17 mouse cellular contexts compared by ENCODE assay signal in genomic region chr1:33583817-33584589, GRCm38 (mm10).
DNase-seq lines count a peak whose midpoint lies in the region; ATAC-seq and TF ChIP-seq lines count a peak whose summit lies in the region.
"Had no signal": no experiment of that assay in that cellular context is flagged by ENCODE, and none has a peak within 500 bp of the region (broad histone marks: within the 10 kb centered on the region; RNA-seq: fewer than 3 reads in every experiment).

No protein-coding gene starts in this region.

- 72% methylated on average over 7 of the region's 7 CpGs for WGBS in limb, embryonic 14.5 days
- WGBS in limb, embryonic 10.5 days: 87% methylated on average over 7 of the region's 7 CpGs
- WGBS in liver, postnatal 0 days (ENCODE audit: insufficient replicate concordance): 87% methylated on average over 7 of the region's 7 CpGs

- TF ChIP-seq EP300 in liver, postnatal 0 days (IDR thresholded peaks at IDR 0.05; ENCODE audit: low read depth): no peak

- no peak overlapping the region for H3K27ac ChIP-seq in limb, embryonic 14.5 days (replicated peaks; ENCODE audit: low read depth, low read length)
- no peak overlapping the region for H3K27ac ChIP-seq in limb, embryonic 10.5 days
- no peak overlapping the region for H3K27ac ChIP-seq in liver, postnatal 0 days (ENCODE audit: low read depth)
- H3K27ac ChIP-seq: forebrain, embryonic 10.5 days; heart, adult 2 months; kidney, postnatal 0 days; liver, embryonic 15.5 days; midbrain, embryonic 13.5 days; stomach, embryonic 15.5 days had no signal

- TF ChIP-seq POLR2A in limb, embryonic 14.5 days (IDR thresholded peaks at IDR 0.05; ENCODE audit: borderline replicate concordance, extremely low read depth, insufficient read depth, insufficient read length): no peak

- POLR2A ChIA-PET in Patski (lab: Charles Lee): no interaction called here

- no peaks in the 10 kb centered on the region for H3K9me3 ChIP-seq in limb, embryonic 14.5 days (ENCODE audit: control insufficient read depth, low read length)
- H3K9me3 ChIP-seq in limb, embryonic 10.5 days (replicated peaks): no peaks in the 10 kb centered on the region
- H3K9me3 ChIP-seq in liver, postnatal 0 days (ENCODE audit: low read length): no peaks in the 10 kb centered on the region
- H3K9me3 ChIP-seq: forebrain, embryonic 10.5 days; liver, embryonic 15.5 days; midbrain, embryonic 13.5 days; stomach, embryonic 15.5 days had no signal

- no peak overlapping the region for H3K4me3 ChIP-seq in limb, embryonic 14.5 days (replicated peaks; ENCODE audit: low read length)
- no peak overlapping the region for H3K4me3 ChIP-seq in limb, embryonic 10.5 days
- H3K4me3 ChIP-seq in liver, postnatal 0 days (ENCODE audit: low read depth, low read length): no peak overlapping the region
- H3K4me3 ChIP-seq: forebrain, embryonic 10.5 days; heart, adult 2 months; liver, embryonic 15.5 days; midbrain, embryonic 13.5 days; stomach, embryonic 15.5 days had no signal

- in situ Hi-C loops in Patski (cut with MboI; ENCODE audit: low pct_unique_long_range_greater_than_20kb): no loop called here

- H3K9ac ChIP-seq in limb, embryonic 14.5 days (ENCODE audit: low read depth, low read length, severe bottlenecking): no peak overlapping the region
- H3K9ac ChIP-seq in liver, postnatal 0 days (replicated peaks): no peak overlapping the region
- H3K9ac ChIP-seq: liver, embryonic 15.5 days; midbrain, embryonic 13.5 days; stomach, embryonic 15.5 days had no signal

- DNase-seq in limb, embryonic 14.5 days (ENCODE audit: low spot score): no peak
- DNase-seq in limb, embryonic 10.5 days (ENCODE audit: low spot score): no peak
- DNase-seq in 416B (ENCODE audit: low read depth): peak; percentile 76
- DNase-seq in Patski (ENCODE audit: low read depth, low spot score): peak; percentile 56
- DNase-seq in lung, postnatal 36 days: peak; percentile 44
- no peak for DNase-seq in layer of hippocampus, adult 18-20 months (ENCODE audit: low spot score in 2 of 2)
- no peak for DNase-seq in layer of hippocampus, adult 11-12 months (ENCODE audit: low spot score)
- DNase-seq in liver, postnatal 0 days: no peak
- DNase-seq: adrenal gland, postnatal 10 days; cerebellum, adult 9-11 months; heart, adult 2 months; layer of hippocampus, postnatal 36 days had no signal

- no peak overlapping the region for H3K4me2 ChIP-seq in limb, embryonic 14.5 days (replicated peaks; ENCODE audit: low read depth, low read length, severe bottlenecking)
- H3K4me2 ChIP-seq in liver, postnatal 0 days (ENCODE audit: low read depth, low read length): no peak overlapping the region
- H3K4me2 ChIP-seq: liver, embryonic 15.5 days; midbrain, embryonic 13.5 days; stomach, embryonic 15.5 days had no signal

- H3K4me1 ChIP-seq in limb, embryonic 14.5 days (ENCODE audit: control insufficient read depth, insufficient read depth, low read length): no peaks in the 10 kb centered on the region
- H3K4me1 ChIP-seq in limb, embryonic 10.5 days: peaks cover 5% of the 10 kb centered on the region
- peaks cover under 1% of the 10 kb centered on the region; the same call in 1 of the 2 replicates for H3K4me1 ChIP-seq in liver, postnatal 0 days (ENCODE audit: insufficient read depth)
- H3K4me1 ChIP-seq: midbrain, embryonic 13.5 days; stomach, embryonic 15.5 days had no signal

- H3K36me3 ChIP-seq in limb, embryonic 14.5 days (ENCODE audit: control insufficient read depth, insufficient read depth, low read length): no peaks in the 10 kb centered on the region
- H3K36me3 ChIP-seq in limb, embryonic 10.5 days: 0 out of 2 replicates have a peak, but pooled peaks cover 3% of the 10 kb centered on the region
- no peaks in the 10 kb centered on the region for H3K36me3 ChIP-seq in liver, postnatal 0 days (replicated peaks; ENCODE audit: insufficient read depth, low read length)
- H3K36me3 ChIP-seq: liver, embryonic 15.5 days; midbrain, embryonic 13.5 days; stomach, embryonic 15.5 days had no signal

- ATAC-seq in limb, embryonic 14.5 days (ENCODE audit: low FRiP score, low read depth): 0 out of 2 replicates have a peak, but pooled peaks have one; percentile 23
- peak; percentile 99 for ATAC-seq in Patski
- no peak for ATAC-seq in liver, postnatal 0 days
- ATAC-seq: midbrain, embryonic 13.5 days had no signal

- no peak for TF ChIP-seq CTCF in Patski (IDR thresholded peaks at IDR 0.05)
- no peak for TF ChIP-seq CTCF in liver, postnatal 0 days (IDR thresholded peaks at IDR 0.05; ENCODE audit: low read depth)

- H3K27me3 ChIP-seq in limb, embryonic 14.5 days (ENCODE audit: control insufficient read depth, insufficient read depth, low read length): no peaks in the 10 kb centered on the region
- no peaks in the 10 kb centered on the region for H3K27me3 ChIP-seq in limb, embryonic 10.5 days (ENCODE audit: low read depth, poor library complexity, severe bottlenecking)
- H3K27me3 ChIP-seq in Patski: no peaks in the 10 kb centered on the region
- H3K27me3 ChIP-seq in liver, postnatal 0 days (ENCODE audit: insufficient read depth, low read length): no peaks in the 10 kb centered on the region
- H3K27me3 ChIP-seq: liver, embryonic 15.5 days; midbrain, embryonic 13.5 days; stomach, embryonic 15.5 days had no signal

- CTCF ChIA-PET in Patski (lab: Charles Lee): no interaction called here

Comparison
In these comparisons a context has a peak if more than half of its experiments do, and no peak if none do; other contexts are left out.
1. DNase-seq: peak in 416B (single experiment), Patski (single experiment) and lung, postnatal 36 days (single experiment); none in limb, embryonic 14.5 days (single experiment), limb, embryonic 10.5 days (single experiment), layer of hippocampus, adult 18-20 months (0 of 2), layer of hippocampus, adult 11-12 months (single experiment) and liver, postnatal 0 days (single experiment).